Mouse (Mus musculus): ENCODE measurements around the gene Atp13a5.

Atp13a5 gene

GRCm38 (mm10) chr16:29378458-29378857, at the start of gene Atp13a5:
Atp13a5 (minus strand) TSS chr16:29378732.
- DNase-seq: no peak

GRCm38 (mm10) chr16:29414822-29415221, 36.3 kb upstream of the Atp13a5 start:
- DNase-seq: no peak

- DNase-seq: no peak
These were observed 28.8 kb upstream of the Atp13a5 start for GRCm38 (mm10) chr16:29407319-29407718.

GRCm38 (mm10) chr16:29399079-29399478, 20.5 kb upstream of the Atp13a5 start:
- peak; percentile 90 to 95 for DNase-seq

- peak in 1 of 2 experiments; percentile 13 for DNase-seq
These were observed 6.2 kb upstream of the Atp13a5 start for GRCm38 (mm10) chr16:29384781-29385180.

- DNase-seq: no peak
These were observed 3.9 kb downstream of the Atp13a5 start for GRCm38 (mm10) chr16:29374636-29375035.

- no peak for DNase-seq
These were observed 47.0 kb downstream of the Atp13a5 start for GRCm38 (mm10) chr16:29331351-29332044.

GRCm38 (mm10) chr16:29330948-29331347, 47.6 kb downstream of the Atp13a5 start:
- no peak for DNase-seq

GRCm38 (mm10) chr16:29329213-29329612, 49.3 kb downstream of the Atp13a5 start:
- no peak for DNase-seq

- no peak for DNase-seq
These were observed 50.6 kb downstream of the Atp13a5 start for GRCm38 (mm10) chr16:29327910-29328309.

GRCm38 (mm10) chr16:29325233-29325919, 53.2 kb downstream of the Atp13a5 start:
- no peak for DNase-seq

GRCm38 (mm10) chr16:29320717-29321116, 57.8 kb downstream of the Atp13a5 start:
- DNase-seq: no peak

- DNase-seq: peak; percentile 33 to 40
These were observed 63.1 kb downstream of the Atp13a5 start for GRCm38 (mm10) chr16:29315391-29315790.

- DNase-seq: peak; percentile 13 to 29
These were observed 63.5 kb downstream of the Atp13a5 start for GRCm38 (mm10) chr16:29314991-29315390.

GRCm38 (mm10) chr16:29297555-29298021, 80.9 kb downstream of the Atp13a5 start:
- peak; percentile 19 for DNase-seq

GRCm38 (mm10) chr16:29280691-29281090, 97.8 kb downstream of the Atp13a5 start:
- DNase-seq: peak; percentile 53 to 66

- DNase-seq: no peak
These were observed 124.2 kb downstream of the Atp13a5 start for GRCm38 (mm10) chr16:29254325-29254724.

GRCm38 (mm10) chr16:29235951-29236350, 142.6 kb downstream of the Atp13a5 start:
- peak; percentile 69 to 75 for DNase-seq

- DNase-seq: peak; percentile 65 to 71
These were observed 161.9 kb downstream of the Atp13a5 start for GRCm38 (mm10) chr16:29216395-29217295.

GRCm38 (mm10) chr16:29209605-29210411, 168.7 kb downstream of the Atp13a5 start, which contains the start of gene Hrasls:
Hrasls (plus strand) TSS chr16:29209695.
- peak; percentile 75 to 78 for DNase-seq

- peak in 1 of 2 experiments; percentile 53 for DNase-seq
These were observed 169.7 kb downstream of the Atp13a5 start for GRCm38 (mm10) chr16:29208841-29209240.

GRCm38 (mm10) chr16:29205581-29205980, 173.0 kb downstream of the Atp13a5 start:
- DNase-seq: no peak
